22 mouse cellular contexts compared by ENCODE assay signal in the genomic region with DNA sequence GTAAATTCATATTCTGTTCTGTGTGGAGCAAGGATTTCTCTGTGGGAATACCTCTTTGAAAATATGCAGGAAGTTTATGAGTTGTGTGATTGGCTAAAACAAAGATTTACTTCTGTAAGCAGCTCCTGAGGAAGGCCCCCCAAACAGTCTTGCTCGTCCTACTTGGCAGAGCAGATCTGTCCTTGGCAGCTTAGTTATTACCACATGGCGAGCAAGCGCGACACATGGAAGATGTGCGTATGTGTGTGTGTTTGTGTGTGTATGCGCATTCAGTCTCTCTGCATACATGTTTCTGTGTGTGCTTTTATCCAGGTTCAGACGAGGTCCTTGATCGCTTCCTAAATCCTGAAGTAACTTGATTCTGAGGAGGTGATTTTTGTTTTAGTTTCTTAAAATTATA. TPM values are rescaled to one million over a fixed set of nuclear protein-coding genes. Genes with fewer than 3 reads are reported as not detected.
DNase-seq lines count a peak whose midpoint lies in the region; ATAC-seq and TF ChIP-seq lines count a peak whose summit lies in the region.
"Had no signal": no experiment of that assay in that cellular context is flagged by ENCODE, and none has a peak within 500 bp of the region (broad histone marks: within the 10 kb centered on the region; RNA-seq: fewer than 3 reads in every experiment).

No protein-coding gene starts in this region.

- ATAC-seq in forebrain, embryonic 14.5 days = peak; percentile 58; the same call in 1 of the 2 replicates
- no peak for ATAC-seq in midbrain, postnatal 0 days (ENCODE audit: low FRiP score)
- no peak for ATAC-seq in midbrain, embryonic 15.5 days (replicated peaks)
- ATAC-seq in erythroblast, adult 5-6 weeks (replicated peaks; ENCODE audit: low FRiP score, poor library complexity, severe bottlenecking) = no peak
- ATAC-seq: CD4-positive, CD25-positive, alpha-beta regulatory T cell, adult 4 months; lung, postnatal 0 days; Patski had no signal

- no peaks in the 10 kb centered on the region for H3K27me3 ChIP-seq in forebrain, embryonic 14.5 days (replicated peaks; ENCODE audit: control insufficient read depth, insufficient read depth, low read length)
- H3K27me3 ChIP-seq in forebrain, embryonic 10.5 days (ENCODE audit: poor library complexity, severe bottlenecking) = no peaks in the 10 kb centered on the region
- no peaks in the 10 kb centered on the region for H3K27me3 ChIP-seq in midbrain, postnatal 0 days (ENCODE audit: insufficient read depth, low read length)
- H3K27me3 ChIP-seq in midbrain, embryonic 15.5 days (replicated peaks) = no peaks in the 10 kb centered on the region
- H3K27me3 ChIP-seq: heart, embryonic 13.5 days; limb, embryonic 15.5 days; neural tube, embryonic 13.5 days; Patski had no signal

- H3K9ac ChIP-seq in forebrain, embryonic 14.5 days (ENCODE audit: low read length) = no peak overlapping the region
- no peak overlapping the region for H3K9ac ChIP-seq in midbrain, postnatal 0 days (replicated peaks; ENCODE audit: low read length, poor library complexity, severe bottlenecking)
- H3K9ac ChIP-seq in midbrain, embryonic 15.5 days = no peak overlapping the region
- H3K9ac ChIP-seq: heart, embryonic 13.5 days; limb, embryonic 15.5 days; midbrain, embryonic 12.5 days; neural tube, embryonic 13.5 days had no signal

- no peak overlapping the region for H3K4me2 ChIP-seq in forebrain, embryonic 14.5 days (ENCODE audit: low read length)
- no peak overlapping the region for H3K4me2 ChIP-seq in midbrain, postnatal 0 days (ENCODE audit: low read depth, low read length, poor library complexity, severe bottlenecking)
- no peak overlapping the region for H3K4me2 ChIP-seq in midbrain, embryonic 15.5 days
- H3K4me2 ChIP-seq: heart, embryonic 13.5 days; limb, embryonic 15.5 days; midbrain, embryonic 12.5 days; neural tube, embryonic 13.5 days had no signal

- no peak for TF ChIP-seq CTCF in midbrain, postnatal 0 days (IDR thresholded peaks at IDR 0.05)

- H3K4me3 ChIP-seq in forebrain, embryonic 14.5 days (ENCODE audit: low read depth, low read length) = no peak overlapping the region
- H3K4me3 ChIP-seq in forebrain, embryonic 10.5 days = no peak overlapping the region
- no peak overlapping the region for H3K4me3 ChIP-seq in midbrain, postnatal 0 days (ENCODE audit: low read depth, low read length)
- no peak overlapping the region for H3K4me3 ChIP-seq in midbrain, embryonic 15.5 days
- H3K4me3 ChIP-seq: heart, embryonic 13.5 days; limb, embryonic 15.5 days; midbrain, embryonic 12.5 days; neural tube, embryonic 13.5 days had no signal

- H3K9me3 ChIP-seq in forebrain, embryonic 14.5 days (replicated peaks; ENCODE audit: control insufficient read depth, low read length) = no peaks in the 10 kb centered on the region
- no peaks in the 10 kb centered on the region for H3K9me3 ChIP-seq in forebrain, embryonic 10.5 days
- H3K9me3 ChIP-seq in midbrain, postnatal 0 days (ENCODE audit: low read length) = no peaks in the 10 kb centered on the region
- no peaks in the 10 kb centered on the region for H3K9me3 ChIP-seq in midbrain, embryonic 15.5 days
- H3K9me3 ChIP-seq: heart, embryonic 13.5 days; limb, embryonic 15.5 days; midbrain, embryonic 12.5 days; neural tube, embryonic 13.5 days had no signal

- H3K27ac ChIP-seq in forebrain, embryonic 14.5 days (ENCODE audit: low read depth, low read length) = no peak overlapping the region
- H3K27ac ChIP-seq in forebrain, embryonic 10.5 days = no peak overlapping the region
- H3K27ac ChIP-seq in midbrain, postnatal 0 days (ENCODE audit: low read depth, low read length) = no peak overlapping the region
- H3K27ac ChIP-seq in midbrain, embryonic 15.5 days = no peak overlapping the region
- H3K27ac ChIP-seq: heart, embryonic 13.5 days; limb, embryonic 15.5 days; midbrain, embryonic 12.5 days; neural tube, embryonic 13.5 days had no signal

- 79% methylated on average over 8 of the region's 8 CpGs for WGBS in forebrain, embryonic 14.5 days
- 92% methylated on average over 8 of the region's 8 CpGs for WGBS in forebrain, embryonic 10.5 days
- WGBS in midbrain, postnatal 0 days = 88% methylated on average over 8 of the region's 8 CpGs
- WGBS in midbrain, embryonic 15.5 days = 90% methylated on average over 8 of the region's 8 CpGs

- H3K36me3 ChIP-seq in forebrain, embryonic 14.5 days (ENCODE audit: control insufficient read depth, insufficient read depth, low read length) = no peaks in the 10 kb centered on the region
- H3K36me3 ChIP-seq in forebrain, embryonic 10.5 days (replicated peaks) = no peaks in the 10 kb centered on the region
- no peaks in the 10 kb centered on the region for H3K36me3 ChIP-seq in midbrain, postnatal 0 days (ENCODE audit: insufficient read depth, low read length)
- no peaks in the 10 kb centered on the region for H3K36me3 ChIP-seq in midbrain, embryonic 15.5 days (replicated peaks)
- H3K36me3 ChIP-seq: heart, embryonic 13.5 days; limb, embryonic 15.5 days; midbrain, embryonic 12.5 days; neural tube, embryonic 13.5 days had no signal

- H3K4me1 ChIP-seq in forebrain, embryonic 14.5 days (ENCODE audit: control insufficient read depth, insufficient read depth, low read length) = no peaks in the 10 kb centered on the region
- H3K4me1 ChIP-seq in forebrain, embryonic 10.5 days = peaks cover 3% of the 10 kb centered on the region; the same call in 1 of the 2 replicates
- H3K4me1 ChIP-seq in midbrain, postnatal 0 days (ENCODE audit: insufficient read depth, low read length) = no peaks in the 10 kb centered on the region
- H3K4me1 ChIP-seq in midbrain, embryonic 15.5 days = no peaks in the 10 kb centered on the region
- H3K4me1 ChIP-seq: limb, embryonic 15.5 days; midbrain, embryonic 12.5 days had no signal

- DNase-seq in adrenal gland, postnatal 14 days = peak; percentile 36
- DNase-seq in adrenal gland, adult 18-20 months (ENCODE audit: low spot score in 2 of 2) = no peak
- peak; percentile 62 for DNase-seq in forebrain, embryonic 14.5 days (ENCODE audit: low spot score)
- DNase-seq in forebrain, embryonic 10.5 days (ENCODE audit: extremely low spot score, low spot score) = no peak
- peak; percentile 53 for DNase-seq in midbrain, postnatal 0 days (ENCODE audit: low spot score)
- DNase-seq: embryo, embryonic 11 days; heart, adult 18-20 months; heart, postnatal 36 days; kidney, adult 11 months; right cerebral cortex, adult 18-20 months; thymus, postnatal 14 days had no signal

RNA-seq across cellular contexts. Expression of gene Fgf9, which starts 29.3 kb away (rescaled TPM):
- total RNA-seq in adrenal gland, postnatal 14 days (2021) = 17.7 and 17.9 TPM in 2 replicates
- total RNA-seq in adrenal gland, adult 18-20 months (2021) = 10 to 100 TPM in 1 of 2 experiments, 1 to 10 TPM in 1; 9.2 to 22.5 TPM
- polyA plus RNA-seq in forebrain, embryonic 14.5 days (2014; fragmentation: Nextera tagmentation; extraction: Ambion mirVana) = 6.5 and 9.8 TPM in 2 replicates
- polyA plus RNA-seq in forebrain, embryonic 10.5 days (2016; fragmentation: Nextera tagmentation; extraction: Ambion mirVana) = 2.1 and 3.4 TPM in 2 replicates
- total RNA-seq in midbrain, postnatal 0 days (2014; rRNA removed) = 7.4 and 7.9 TPM in 2 replicates
- polyA plus RNA-seq in midbrain, postnatal 0 days (2015; fragmentation: Nextera tagmentation; extraction: Ambion mirVana) = 17.7 and 17.8 TPM in 2 replicates
- polyA plus RNA-seq in midbrain, embryonic 15.5 days (2015; fragmentation: Nextera tagmentation; extraction: Ambion mirVana) = 20.8 and 21.0 TPM in 2 replicates
- not detected in 2 replicates for total RNA-seq in erythroblast, adult 5-6 weeks (2015; ENCODE audit: low replicate concordance)
- total RNA-seq in erythroblast, adult 5-6 weeks (2017; ENCODE audit: low replicate concordance) = not detected in 2 replicates
- total RNA-seq: ES-E14; megakaryocyte progenitor cell, adult 5-6 weeks had no signal
- polyA plus RNA-seq: CD4-positive, CD25-positive, alpha-beta regulatory T cell, adult 4 months had no signal

Comparison
In these comparisons a context has a peak if more than half of its experiments do, and no peak if none do; other contexts are left out.
1. DNase-seq: peak in adrenal gland, postnatal 14 days (single experiment), forebrain, embryonic 14.5 days (single experiment) and midbrain, postnatal 0 days (single experiment); none in adrenal gland, adult 18-20 months (0 of 2) and forebrain, embryonic 10.5 days (single experiment).